Mouse (Mus musculus) common myeloid progenitor, adult 5-6 weeks (primary cell): ENCODE data around the gene Tomm34. TPM values are rescaled to one million over a fixed set of nuclear protein-coding genes. Genes with fewer than 3 reads are reported as not detected.

Source experiments
- ATAC-seq: replicated peaks from 2 replicates; pipeline ENCODE4 v1.8.0; 2016; ENCODE audit warnings: low read depth, mild to moderate bottlenecking, moderate TSS enrichment, inconsistent platforms; ENCODE audit not compliant: poor library complexity, severe bottlenecking
- total RNA-seq: library from RNA; stranded (forward); fragments of 200-1000, 187-1606 nt; gene quantifications from 2 replicates; pipeline ENCODE4 v1.2.3, GENCODE M21; 2017

The Tomm34 gene
- total RNA-seq, 1 experiment from 2014 or later, result 40.4 TPM

DNA sequence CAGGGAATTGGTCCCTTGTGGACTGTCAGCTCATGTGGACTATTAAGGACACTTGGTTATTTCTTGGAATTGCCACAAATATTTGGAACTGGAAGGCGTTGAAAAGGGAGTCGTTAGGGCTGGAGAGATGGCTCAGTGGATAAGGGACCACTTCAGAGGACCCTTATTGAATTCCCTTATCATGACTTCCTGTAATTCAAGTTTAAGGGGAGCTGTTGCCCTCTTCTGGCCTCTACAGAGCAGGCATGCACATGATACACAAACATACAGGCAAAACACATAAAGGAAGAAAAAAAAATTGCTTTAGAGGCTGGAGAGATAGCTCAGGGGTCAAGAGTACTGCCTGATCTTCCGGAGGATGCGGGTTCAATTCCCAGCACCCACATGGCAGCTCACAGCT lies 51.0 kb downstream of the Tomm34 start:
- ATAC-seq, result no peak

DNA sequence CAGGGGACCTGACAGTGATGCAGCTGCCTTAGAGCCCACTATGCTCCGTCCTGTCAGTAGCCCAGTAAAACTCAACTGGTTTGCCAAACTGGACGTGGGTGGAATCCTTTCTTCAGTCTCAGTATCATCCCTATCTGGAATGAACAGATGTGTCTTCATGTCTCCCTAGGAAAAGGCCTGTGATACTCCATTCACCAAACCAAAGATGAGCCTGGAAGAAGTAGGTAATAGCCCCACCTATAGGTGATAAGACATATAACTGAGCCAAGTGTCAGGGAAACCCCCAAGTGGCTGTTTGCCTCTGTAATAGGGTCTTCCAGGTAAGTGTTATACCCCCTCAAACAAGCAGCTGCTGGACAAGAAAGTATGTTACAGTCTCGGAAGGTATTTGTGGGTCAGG lies 52.1 kb downstream of the Tomm34 start:
- peak; percentile 50; the same call in 1 of the 2 replicates for ATAC-seq

GRCm38 (mm10) chr2:164015304-164015703 lies 55.7 kb downstream of the Tomm34 start:
- ATAC-seq, result no peak

GRCm38 (mm10) chr2:164010944-164011343 lies 60.0 kb downstream of the Tomm34 start:
- peak; percentile 35; the same call in 1 of the 2 replicates for ATAC-seq

DNA sequence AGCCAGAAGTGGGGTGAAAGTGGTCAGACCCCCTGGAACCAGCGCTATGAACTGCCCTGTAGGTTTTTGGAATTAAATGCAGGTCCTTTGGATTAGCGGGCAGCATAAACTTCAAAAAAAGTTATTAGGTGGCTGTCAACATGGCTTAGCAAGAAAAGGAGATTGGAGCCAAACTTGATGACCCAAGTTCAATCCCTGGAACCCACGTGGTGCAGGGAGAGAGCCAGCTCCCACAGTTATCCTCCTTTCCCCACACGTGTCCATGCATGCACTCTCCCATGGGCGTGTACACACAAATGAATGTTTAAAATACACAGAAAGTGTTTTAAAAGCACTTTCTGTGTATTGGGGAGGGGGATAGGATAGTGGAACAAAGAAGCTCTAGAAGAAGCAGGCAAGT lies 60.5 kb downstream of the Tomm34 start:
- ATAC-seq, result no peak

- 0 out of 2 replicates have a peak, but pooled peaks have one; percentile 8 for ATAC-seq
Measured at GRCm38 (mm10) chr2:164009227-164009626, 61.7 kb downstream of the Tomm34 start.

DNA sequence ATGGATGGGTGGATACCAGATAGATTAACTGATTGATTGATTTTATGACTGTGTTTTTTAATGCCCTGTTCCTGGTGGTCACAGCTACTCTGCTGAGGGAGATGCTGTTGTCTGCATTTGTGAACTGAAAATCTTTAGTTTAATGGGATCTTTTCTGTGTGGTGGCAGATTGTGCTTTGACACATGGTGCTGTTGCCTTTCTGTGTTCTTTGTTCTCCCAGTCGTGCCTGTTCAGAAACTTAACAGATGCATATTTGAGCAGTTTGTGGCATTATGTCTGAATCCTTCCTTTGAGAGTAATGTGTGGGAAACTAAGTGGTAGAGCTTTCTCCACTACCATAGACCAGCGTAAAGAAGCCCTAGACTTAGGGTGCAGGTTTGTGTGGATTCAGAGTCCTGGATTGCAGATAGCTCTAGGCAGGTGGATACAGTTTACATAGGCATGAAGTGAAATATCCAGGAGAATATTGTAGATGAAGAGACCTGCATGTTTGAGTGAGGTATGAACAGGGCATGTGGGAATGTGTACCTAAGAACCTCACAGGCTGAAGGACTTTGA lies 62.9 kb downstream of the Tomm34 start:
- no peak for ATAC-seq

DNA sequence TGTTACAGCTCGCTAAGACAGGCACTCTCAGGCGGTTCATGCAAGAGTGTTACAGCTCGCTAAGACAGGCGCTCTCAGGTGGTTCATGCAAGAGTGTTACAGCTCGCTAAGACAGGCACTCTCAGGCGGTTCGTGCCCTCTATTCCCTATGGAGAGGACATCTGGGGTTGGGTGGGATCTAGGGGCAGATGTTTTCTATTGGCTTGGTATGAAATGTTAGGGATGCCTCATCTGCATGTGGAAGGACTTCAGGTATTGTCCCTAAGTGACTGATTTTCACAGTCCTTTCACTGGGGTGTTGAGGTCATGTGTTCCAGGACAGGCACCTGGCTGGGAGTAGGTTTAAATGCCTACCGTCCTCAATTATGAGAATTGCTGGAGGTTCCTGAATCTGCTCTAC lies 63.4 kb downstream of the Tomm34 start:
- no peak for ATAC-seq

- ATAC-seq, result peak; percentile 74
Measured at GRCm38 (mm10) chr2:164006932-164007331, 64.0 kb downstream of the Tomm34 start.

DNA sequence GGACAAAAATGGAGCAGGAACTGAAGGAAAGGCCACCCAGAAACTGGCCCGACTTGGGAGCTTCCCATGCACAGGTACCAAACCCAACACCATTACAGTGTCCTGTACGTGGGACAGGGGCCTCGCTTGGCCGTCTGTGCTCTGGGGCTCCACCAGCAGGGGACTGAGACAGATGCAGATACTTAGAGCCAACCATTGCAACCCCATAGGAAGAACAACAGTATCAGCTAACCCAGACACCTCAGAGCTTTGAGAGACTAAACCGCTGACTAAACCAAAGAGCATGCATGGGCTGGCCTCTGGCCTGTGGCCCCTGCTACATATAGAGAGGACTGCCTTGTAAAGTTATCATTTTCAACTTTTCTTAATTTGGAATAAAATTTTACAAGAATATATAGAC lies 66.5 kb downstream of the Tomm34 start:
- no peak for ATAC-seq

Other genes starting within 250 kb of the Tomm34 start
- not detected in 2 replicates for gene Kcnk15, start 217.5 kb downstream of the Tomm34 start, total RNA-seq
- not detected in 2 replicates for gene Rims4, start 152.5 kb downstream of the Tomm34 start, total RNA-seq
- 79.0 and 109 TPM in 2 replicates for gene Ywhab, start 76.2 kb downstream of the Tomm34 start, total RNA-seq
- 0.37 TPM in 1 of 2 replicates, not detected in the other for gene Pabpc1l, start 45.7 kb downstream of the Tomm34 start, total RNA-seq
- gene Stk4, start 847 bp downstream of the Tomm34 start, total RNA-seq, result 132 and 208 TPM in 2 replicates
- 0.59 TPM in 1 of 2 replicates, not detected in the other for gene Kcns1, start 99.9 kb upstream of the Tomm34 start, total RNA-seq
- gene Wfdc5, start 111.6 kb upstream of the Tomm34 start, total RNA-seq, result not detected in 2 replicates
- not detected in 2 replicates for gene Wfdc12, start 119.4 kb upstream of the Tomm34 start, total RNA-seq
- gene Wfdc15a, start 129.0 kb upstream of the Tomm34 start, total RNA-seq, result not detected in 2 replicates
- gene Wfdc15b, start 150.5 kb upstream of the Tomm34 start, total RNA-seq, result not detected in 2 replicates
- gene Svs2, start 167.3 kb upstream of the Tomm34 start, total RNA-seq, result not detected in 2 replicates
- gene Svs3b, start 185.5 kb upstream of the Tomm34 start, total RNA-seq, result not detected in 2 replicates
- gene Svs4, start 207.3 kb upstream of the Tomm34 start, total RNA-seq, result not detected in 2 replicates
- gene Svs3a, start 218.1 kb upstream of the Tomm34 start, total RNA-seq, result not detected in 2 replicates
- gene Svs6, start 245.6 kb upstream of the Tomm34 start, total RNA-seq, result not detected in 2 replicates